Mouse (Mus musculus): ENCODE data around the gene Foxn3.

GRCm38 (mm10) chr12:99390429-99390828 lies 173.0 kb downstream of the Foxn3 start:
- no peak for TF ChIP-seq POLR2A (IDR thresholded peaks at IDR 0.05; ENCODE audit: borderline replicate concordance, extremely low read depth, insufficient read depth, insufficient read length, poor library complexity, severe bottlenecking)
- TF ChIP-seq CTCF (IDR thresholded peaks at IDR 0.05; ENCODE audit: borderline replicate concordance, extremely low read depth, insufficient read depth, insufficient read length): no peak
